Mouse (Mus musculus): Measurements from ENCODE around the gene Sphk1. TPM values are rescaled to one million over a fixed set of nuclear protein-coding genes. Genes with fewer than 3 reads are reported as not detected.

Sphk1 gene
- polyA plus RNA-seq, 1 experiment from 2014 or later: 8.1 TPM

DNA sequence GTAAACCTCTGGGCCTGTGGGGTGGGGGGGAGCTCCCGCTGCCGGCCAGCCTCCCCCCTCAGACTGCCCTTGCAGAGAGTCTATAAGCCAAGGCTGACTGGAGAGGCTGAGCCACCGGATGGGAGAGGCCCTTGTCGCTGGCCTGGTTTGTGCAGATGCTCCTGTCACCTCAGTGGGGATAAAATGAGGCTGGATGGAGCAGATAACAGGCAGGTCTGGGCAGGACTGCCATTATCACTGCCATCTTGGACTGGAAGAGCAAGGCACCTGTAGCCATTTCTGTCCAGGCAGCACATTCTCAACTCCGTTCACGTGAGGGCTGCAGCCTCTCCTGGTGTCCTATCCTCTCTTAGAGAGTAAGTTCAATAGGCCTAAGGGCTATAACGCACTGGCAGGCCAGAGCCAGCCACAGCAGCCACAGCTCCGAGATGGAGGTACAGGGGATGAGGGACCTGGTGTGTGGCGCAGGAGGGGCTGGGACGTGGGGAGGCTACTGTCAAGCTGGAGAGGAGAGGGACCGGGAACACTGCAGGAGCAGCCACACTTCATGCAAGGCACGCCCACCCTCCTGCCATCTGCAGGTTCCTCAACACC is 7.5 kb downstream of the Sphk1 start:
- Histone ChIP-seq H3K9me3 (ENCODE audit: control insufficient read depth, low read length) (no peaks in the 10 kb centered on the region), H3K4me3 (ENCODE audit: low read depth, low read length) (no peak overlapping the region), H3K4me1 (replicated peaks; ENCODE audit: control insufficient read depth, insufficient read depth, low read length) (peaks cover 8% of the 10 kb centered on the region; the same call in 1 of the 2 replicates), H3K27me3 (ENCODE audit: control insufficient read depth, insufficient read depth, low read length) (peaks cover 9% of the 10 kb centered on the region), H3K36me3 (ENCODE audit: control insufficient read depth, insufficient read depth, low read length) (peaks cover 17% of the 10 kb centered on the region; the same call in 1 of the 2 replicates), H3K27ac (ENCODE audit: low read depth, low read length) (no peak overlapping the region), H3K4me2 (replicated peaks; ENCODE audit: low read depth, low read length) (no peak overlapping the region), H3K9ac (ENCODE audit: low read depth, low read length) (no peak overlapping the region)
- DNase-seq (ENCODE audit: low spot score) (no peak), ATAC-seq (ENCODE audit: low FRiP score) (no peak)
- WGBS: 87% methylated on average over 12 of the region's 12 CpGs

DNA sequence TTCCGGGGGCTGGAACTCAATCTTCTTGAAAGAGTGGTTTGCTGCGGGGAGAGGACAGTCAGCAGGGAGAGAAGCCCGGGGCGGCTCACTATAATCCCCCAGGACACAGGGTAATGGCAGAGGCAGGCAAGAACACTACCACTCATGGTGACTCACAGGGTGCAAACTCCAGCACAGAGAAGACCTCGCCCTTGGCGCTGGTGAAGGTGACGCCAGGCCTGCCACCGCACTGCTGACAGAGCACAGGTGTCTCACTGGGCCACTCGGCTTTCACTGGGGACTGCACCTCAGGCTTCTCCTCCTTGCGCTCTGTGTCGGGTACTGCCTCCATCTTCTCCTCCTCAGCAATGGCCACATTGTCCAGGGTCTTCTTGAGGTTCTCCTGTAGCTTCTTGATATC is 10.5 kb downstream of the Sphk1 start:
- Histone ChIP-seq H3K4me1 (replicated peaks; ENCODE audit: control insufficient read depth, insufficient read depth, low read length) (no peaks in the 10 kb centered on the region; the same call in 1 of the 2 replicates), H3K27me3 (ENCODE audit: control insufficient read depth, insufficient read depth, low read length) (no peaks in the 10 kb centered on the region), H3K27ac (ENCODE audit: low read depth, low read length) (no peak overlapping the region), H3K4me3 (ENCODE audit: low read depth, low read length) (no peak overlapping the region), H3K9me3 (ENCODE audit: control insufficient read depth, low read length) (no peaks in the 10 kb centered on the region), H3K9ac (ENCODE audit: low read depth, low read length) (no peak overlapping the region), H3K4me2 (replicated peaks; ENCODE audit: low read depth, low read length) (no peak overlapping the region), H3K36me3 (ENCODE audit: control insufficient read depth, insufficient read depth, low read length) (peaks cover 35% of the 10 kb centered on the region)
- no peak for ATAC-seq (ENCODE audit: low FRiP score)
- WGBS: 93% methylated on average over 11 of the region's 11 CpGs
- no peak for DNase-seq (ENCODE audit: low spot score)

DNA sequence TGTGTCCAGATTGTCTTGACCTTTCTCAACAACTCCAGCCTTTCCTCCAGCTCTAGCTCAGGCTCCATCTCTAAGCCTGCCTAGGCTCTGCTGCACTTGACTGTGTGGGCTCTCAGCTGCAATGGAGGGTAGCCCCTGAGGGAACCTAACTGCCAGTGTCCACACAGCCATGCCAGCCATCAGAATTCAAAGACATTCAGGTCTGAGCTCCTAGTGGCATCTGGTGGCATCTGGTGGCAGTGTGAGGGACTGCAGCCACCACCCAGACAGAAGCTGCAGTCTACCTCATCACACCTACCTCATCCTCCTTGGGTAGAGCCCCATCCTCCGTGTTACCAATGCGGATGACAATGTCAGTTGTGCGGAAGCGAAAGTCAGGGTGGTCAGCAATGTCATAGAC is 12.4 kb downstream of the Sphk1 start:
- Histone ChIP-seq H3K27me3 (ENCODE audit: control insufficient read depth, insufficient read depth, low read length) (no peaks in the 10 kb centered on the region), H3K36me3 (ENCODE audit: control insufficient read depth, insufficient read depth, low read length) (peaks cover 36% of the 10 kb centered on the region), H3K4me1 (replicated peaks; ENCODE audit: control insufficient read depth, insufficient read depth, low read length) (no peaks in the 10 kb centered on the region), H3K4me3 (ENCODE audit: low read depth, low read length) (no peak overlapping the region), H3K9me3 (ENCODE audit: control insufficient read depth, low read length) (no peaks in the 10 kb centered on the region), H3K9ac (ENCODE audit: low read depth, low read length) (no peak overlapping the region), H3K27ac (ENCODE audit: low read depth, low read length) (no peak overlapping the region), H3K4me2 (replicated peaks; ENCODE audit: low read depth, low read length) (no peak overlapping the region)
- ATAC-seq (ENCODE audit: low FRiP score) (no peak), DNase-seq (ENCODE audit: low spot score) (peak; percentile 49)
- 87% methylated on average over 4 of the region's 4 CpGs for WGBS

DNA sequence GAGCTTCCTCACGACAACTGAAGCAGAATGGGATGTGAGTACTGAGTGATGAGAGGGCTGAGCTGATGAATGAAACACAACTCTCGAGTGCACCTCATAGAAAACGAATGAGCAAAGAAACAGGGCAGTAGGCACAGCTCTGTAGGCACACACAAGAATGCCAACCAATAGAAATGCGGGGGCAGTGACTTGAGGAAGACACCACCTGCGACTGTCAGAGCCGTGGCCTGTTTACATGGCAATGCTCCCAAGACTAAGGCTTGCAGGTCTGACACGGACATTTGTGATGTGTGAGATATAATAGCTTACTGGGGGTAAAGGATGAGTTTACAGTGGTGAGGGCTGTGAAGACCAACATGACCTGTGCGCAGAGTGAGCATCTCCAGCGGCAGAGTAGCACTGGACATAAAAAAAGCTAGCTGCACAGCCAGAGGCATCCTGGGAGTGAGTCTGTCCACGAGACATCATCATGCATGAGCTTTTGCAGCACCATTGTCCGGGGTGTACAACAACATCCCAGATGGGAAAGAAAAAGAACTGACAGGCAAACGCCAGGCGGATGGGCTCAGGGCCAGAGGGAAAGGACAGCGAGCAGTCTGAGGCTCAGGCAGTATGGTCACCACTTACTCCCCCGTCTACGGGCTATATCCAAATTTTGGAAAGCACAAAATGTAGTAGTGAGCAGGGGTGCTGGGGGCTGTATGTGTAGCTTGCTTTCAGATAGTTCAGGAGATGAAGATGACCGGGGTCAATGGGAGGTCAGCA is 16.8 kb downstream of the Sphk1 start:
- Histone ChIP-seq H3K4me3 (ENCODE audit: low read depth, low read length) (no peak overlapping the region), H3K36me3 (ENCODE audit: control insufficient read depth, insufficient read depth, low read length) (peaks cover 22% of the 10 kb centered on the region), H3K27me3 (ENCODE audit: control insufficient read depth, insufficient read depth, low read length) (no peaks in the 10 kb centered on the region), H3K9me3 (ENCODE audit: control insufficient read depth, low read length) (no peaks in the 10 kb centered on the region), H3K4me2 (replicated peaks; ENCODE audit: low read depth, low read length) (no peak overlapping the region), H3K4me1 (replicated peaks; ENCODE audit: control insufficient read depth, insufficient read depth, low read length) (no peaks in the 10 kb centered on the region), H3K27ac (ENCODE audit: low read depth, low read length) (no peak overlapping the region), H3K9ac (ENCODE audit: low read depth, low read length) (no peak overlapping the region)
- DNase-seq (ENCODE audit: low spot score): no peak
- ATAC-seq (ENCODE audit: low FRiP score): no peak
- 87% methylated on average over 17 of the region's 17 CpGs for WGBS

DNA sequence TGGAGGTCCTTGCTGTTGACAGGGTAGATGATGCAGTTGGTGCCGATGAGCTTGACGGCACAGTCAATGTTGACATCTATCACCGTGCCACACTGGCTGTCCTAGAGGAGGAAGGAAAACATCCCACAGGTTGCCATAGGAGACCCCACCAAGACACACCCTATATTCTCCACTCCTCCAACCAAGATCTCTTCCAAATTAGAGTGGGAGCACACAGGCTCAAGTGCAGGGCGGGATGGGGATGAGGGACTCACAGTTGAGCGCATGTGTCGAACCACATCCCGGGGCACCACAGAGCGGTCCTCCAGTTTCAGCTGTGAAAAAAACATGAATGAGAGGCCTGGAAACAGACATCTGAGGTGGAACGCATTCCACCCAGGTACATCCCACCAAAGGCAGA is 18.1 kb downstream of the Sphk1 start:
- H3K4me2 ChIP-seq (replicated peaks; ENCODE audit: low read depth, low read length): no peak overlapping the region
- 96% methylated on average over 9 of the region's 9 CpGs for WGBS
- no peak overlapping the region for H3K4me3 ChIP-seq (ENCODE audit: low read depth, low read length)
- no peak for ATAC-seq (ENCODE audit: low FRiP score)
- peaks cover 15% of the 10 kb centered on the region for H3K36me3 ChIP-seq (ENCODE audit: control insufficient read depth, insufficient read depth, low read length)
- no peaks in the 10 kb centered on the region for H3K4me1 ChIP-seq (replicated peaks; ENCODE audit: control insufficient read depth, insufficient read depth, low read length)
- H3K9me3 ChIP-seq (ENCODE audit: control insufficient read depth, low read length): no peaks in the 10 kb centered on the region
- no peaks in the 10 kb centered on the region for H3K27me3 ChIP-seq (ENCODE audit: control insufficient read depth, insufficient read depth, low read length)
- no peak for DNase-seq (ENCODE audit: low spot score)
- no peak overlapping the region for H3K9ac ChIP-seq (ENCODE audit: low read depth, low read length)
- H3K27ac ChIP-seq (ENCODE audit: low read depth, low read length): no peak overlapping the region

DNA sequence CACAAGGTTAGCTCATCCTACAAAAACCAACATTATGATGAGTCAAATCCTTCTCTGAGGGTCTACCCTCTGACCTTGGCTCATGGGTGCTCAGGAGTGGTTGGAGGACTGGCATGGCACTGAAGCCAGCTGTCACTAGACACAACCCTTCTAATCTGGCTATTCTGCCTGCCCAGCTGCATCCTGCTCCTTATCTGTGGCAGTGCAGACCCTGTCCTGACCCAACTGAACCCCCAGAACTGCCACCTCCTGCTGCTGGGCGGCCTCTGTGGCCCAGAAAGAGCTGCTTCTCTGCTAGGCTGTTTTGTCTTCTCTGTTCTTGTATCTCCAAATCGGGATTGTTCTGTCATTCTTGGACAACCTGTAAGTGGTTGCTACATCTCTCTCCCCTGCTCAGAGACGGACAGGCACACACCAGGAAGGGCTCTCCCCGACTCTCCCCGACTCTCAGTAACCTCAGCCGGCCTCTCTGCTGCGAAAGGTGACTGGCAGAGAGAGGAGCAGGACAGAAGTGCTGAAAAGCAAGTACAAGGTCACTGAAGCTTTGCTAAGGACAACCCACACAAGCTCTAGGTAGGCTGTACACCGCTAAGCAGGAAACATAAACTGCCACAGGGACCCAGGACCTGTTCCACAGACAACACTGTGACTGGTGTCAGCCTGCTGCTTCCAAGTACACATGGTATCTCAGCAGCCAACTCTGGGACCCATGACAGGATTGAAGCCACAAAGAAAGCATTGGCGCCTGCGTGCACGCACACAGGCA is 18.7 kb downstream of the Sphk1 start:
- Histone ChIP-seq H3K27me3 (ENCODE audit: control insufficient read depth, insufficient read depth, low read length) (no peaks in the 10 kb centered on the region), H3K9me3 (ENCODE audit: control insufficient read depth, low read length) (no peaks in the 10 kb centered on the region), H3K36me3 (ENCODE audit: control insufficient read depth, insufficient read depth, low read length) (peaks cover 11% of the 10 kb centered on the region; the same call in 1 of the 2 replicates), H3K4me1 (replicated peaks; ENCODE audit: control insufficient read depth, insufficient read depth, low read length) (peaks cover 4% of the 10 kb centered on the region; the same call in 1 of the 2 replicates), H3K9ac (ENCODE audit: low read depth, low read length) (no peak overlapping the region), H3K4me2 (replicated peaks; ENCODE audit: low read depth, low read length) (no peak overlapping the region), H3K4me3 (ENCODE audit: low read depth, low read length) (no peak overlapping the region), H3K27ac (ENCODE audit: low read depth, low read length) (no peak overlapping the region)
- no peak for DNase-seq (ENCODE audit: low spot score)
- WGBS: 90% methylated on average over 11 of the region's 11 CpGs
- no peak for ATAC-seq (ENCODE audit: low FRiP score)

DNA sequence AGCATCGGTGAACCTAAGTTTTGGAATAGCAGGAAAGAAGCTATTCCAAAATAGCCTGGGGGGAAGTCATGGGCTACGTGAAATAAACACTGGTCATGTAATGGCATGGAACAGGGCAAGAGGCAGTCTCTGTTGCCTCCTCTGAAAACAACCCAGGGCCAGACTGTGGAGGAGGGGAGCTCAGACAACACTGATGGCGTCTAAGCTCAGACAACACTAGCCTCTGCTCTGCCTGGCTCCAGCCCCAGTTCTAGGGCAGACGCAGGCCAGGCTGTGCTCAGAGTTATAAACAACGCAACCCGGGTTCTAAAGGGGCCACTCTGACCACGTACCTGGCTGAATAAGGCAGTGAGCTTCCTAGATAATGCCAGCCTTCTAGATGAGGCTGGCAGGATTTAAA is 20.0 kb downstream of the Sphk1 start:
- Histone ChIP-seq H3K4me3 (ENCODE audit: low read depth, low read length) (no peak overlapping the region), H3K4me2 (replicated peaks; ENCODE audit: low read depth, low read length) (no peak overlapping the region), H3K36me3 (ENCODE audit: control insufficient read depth, insufficient read depth, low read length) (peaks cover 4% of the 10 kb centered on the region; the same call in 1 of the 2 replicates), H3K9me3 (ENCODE audit: control insufficient read depth, low read length) (no peaks in the 10 kb centered on the region), H3K9ac (ENCODE audit: low read depth, low read length) (no peak overlapping the region), H3K27me3 (ENCODE audit: control insufficient read depth, insufficient read depth, low read length) (no peaks in the 10 kb centered on the region), H3K27ac (ENCODE audit: low read depth, low read length) (no peak overlapping the region), H3K4me1 (replicated peaks; ENCODE audit: control insufficient read depth, insufficient read depth, low read length) (peaks cover 4% of the 10 kb centered on the region; the same call in 1 of the 2 replicates)
- no peak for DNase-seq (ENCODE audit: low spot score)
- ATAC-seq (ENCODE audit: low FRiP score): no peak
- 83% methylated on average over 7 of the region's 7 CpGs for WGBS

DNA sequence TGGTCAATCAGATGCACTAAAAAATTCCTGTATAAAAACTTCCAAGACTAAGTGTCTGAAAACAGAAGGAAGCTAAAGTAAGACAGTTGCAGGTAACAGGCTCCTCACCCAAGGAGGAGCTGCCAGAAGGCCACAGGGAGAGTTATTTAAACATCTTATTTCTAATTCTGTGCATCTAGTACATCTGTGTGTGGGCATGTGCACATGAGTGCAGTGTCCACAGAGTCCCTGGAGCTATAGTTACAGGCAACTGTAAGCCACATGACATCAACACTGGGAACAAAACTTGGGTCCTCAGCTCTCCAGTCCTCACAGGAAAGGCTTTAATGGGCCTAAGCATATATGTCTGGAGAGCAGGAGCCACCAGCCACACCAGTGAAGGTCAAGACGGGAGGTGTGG is 21.5 kb downstream of the Sphk1 start:
- WGBS: 97% methylated on average over 1 of the region's 1 CpGs
- Histone ChIP-seq H3K4me3 (ENCODE audit: low read depth, low read length) (no peak overlapping the region), H3K9me3 (ENCODE audit: control insufficient read depth, low read length) (no peaks in the 10 kb centered on the region), H3K27me3 (ENCODE audit: control insufficient read depth, insufficient read depth, low read length) (no peaks in the 10 kb centered on the region), H3K4me1 (replicated peaks; ENCODE audit: control insufficient read depth, insufficient read depth, low read length) (peaks cover 4% of the 10 kb centered on the region; the same call in 1 of the 2 replicates), H3K36me3 (ENCODE audit: control insufficient read depth, insufficient read depth, low read length) (no peaks in the 10 kb centered on the region), H3K4me2 (replicated peaks; ENCODE audit: low read depth, low read length) (no peak overlapping the region), H3K9ac (ENCODE audit: low read depth, low read length) (no peak overlapping the region), H3K27ac (ENCODE audit: low read depth, low read length) (no peak overlapping the region)
- ATAC-seq (ENCODE audit: low FRiP score): no peak
- no peak for DNase-seq (ENCODE audit: low spot score)
